Mouse (Mus musculus) lung, embryonic 14.5 days (tissue): ENCODE results near the gene Fxyd1. TPM values are rescaled to one million over a fixed set of nuclear protein-coding genes. Genes with fewer than 3 reads are reported as not detected.

Source experiments
- ATAC-seq: fragments of 200-750 bp; cut with Nextera tagmentation; 2 replicates; pipeline ENCODE4 v1.8.0; 2017; ENCODE audit warnings: mild to moderate bottlenecking, moderate TSS enrichment, moderate library complexity; ENCODE audit not compliant: insufficient read depth
- DNase-seq: peaks from one replicate; pipeline ENCODE4 v3.0.0-alpha.2; 2015
- H3K27ac ChIP-seq: fragments of 300-500 bp; sonication (generic); 2 replicates; pipeline ENCODE4 v1.5.1; 2014; ENCODE audit warnings: low read depth, mild to moderate bottlenecking, moderate library complexity
- H3K27me3 ChIP-seq: fragments of 300-500 bp; sonication (generic); 2 replicates; pipeline ENCODE4 v1.6.1; 2014; ENCODE audit warnings: low read length, control low read depth; ENCODE audit not compliant: insufficient read depth
- H3K36me3 ChIP-seq: fragments of 300-500 bp; sonication (generic); 2 replicates; pipeline ENCODE4 v1.6.1; 2014; ENCODE audit warnings: control low read depth; ENCODE audit not compliant: insufficient read depth
- H3K4me1 ChIP-seq: fragments of 300-500 bp; sonication (generic); 2 replicates; pipeline ENCODE4 v1.6.1; 2014; ENCODE audit warnings: antibody characterized with exemption, control low read depth; ENCODE audit not compliant: insufficient read depth
- H3K4me2 ChIP-seq: fragments of 300-500 bp; sonication (generic); 2 replicates; pipeline ENCODE4 v1.6.1; 2014; ENCODE audit warnings: mild to moderate bottlenecking
- H3K4me3 ChIP-seq: fragments of 300-500 bp; sonication (generic); 2 replicates; pipeline ENCODE4 v1.5.1; 2014; ENCODE audit warnings: low read depth, low read length
- H3K9ac ChIP-seq: fragments of 300-500 bp; sonication (generic); 2 replicates; pipeline ENCODE4 v1.6.1; 2014
- H3K9me3 ChIP-seq: fragments of 300-500 bp; sonication (generic); 2 replicates; pipeline ENCODE4 v1.6.1; 2016; ENCODE audit warnings: low read depth, low read length, control low read depth
- CTCF ChIP-seq: IDR thresholded peaks from 2 replicates; pipeline ENCODE4 v1.5.1; 2016; ENCODE audit warnings: antibody characterized with exemption, low read depth
- WGBS: fragments of 180-500 bp; shearing (Covaris S2); extraction: QIAGEN DNeasy Blood & Tissue Kit; methylation state at CpG from one replicate; pipeline ENCODE4 v1.1.7; 2014; 5-methylcytosine and 5-hydroxymethylcytosine counted together
- microRNA-seq: library from miRNA; unstranded; fragments of <30 nt; microRNA quantifications from one replicate; pipeline ENCODE4, GENCODE M21; 2016; ENCODE audit warnings: borderline number of aligned reads
- polyA plus RNA-seq: library from polyadenylated mRNA; unstranded; fragments of >200 nt; fragmentation: Nextera tagmentation; extraction: Ambion mirVana; gene quantifications from 2 replicates; pipeline ENCODE4 v1.2.1, GENCODE M21; 2014

Fxyd1 gene
- polyA plus RNA-seq, 1 experiment from 2014 or later: 51.4 TPM

- Histone ChIP-seq H3K36me3 (no peaks in the 10 kb centered on the region), H3K27me3 (no peaks in the 10 kb centered on the region), H3K4me3 (no peak overlapping the region), H3K9me3 (no peaks in the 10 kb centered on the region), H3K4me1 (no peaks in the 10 kb centered on the region), H3K9ac (no peak overlapping the region), H3K27ac (no peak overlapping the region), H3K4me2 (no peak overlapping the region)
- ATAC-seq (no peak), DNase-seq (no peak)
- TF ChIP-seq CTCF: no peak
- WGBS: 67% methylated on average over 8 of the region's 8 CpGs
Measured at GRCm38 (mm10) chr7:31028609-31029008, 28.4 kb downstream of the Fxyd1 start.

- no peak overlapping the region for H3K4me3 ChIP-seq
- DNase-seq (peak; percentile 75), ATAC-seq (peak; percentile 75)
- no peaks in the 10 kb centered on the region for H3K9me3 ChIP-seq
- H3K27ac ChIP-seq: peak overlapping the region; percentile 5; the same call in 1 of the 2 replicates
- no peak for TF ChIP-seq CTCF
- WGBS: 27% methylated on average over 10 of the region's 10 CpGs
- H3K4me2 ChIP-seq: no peak overlapping the region
- no peaks in the 10 kb centered on the region for H3K27me3 ChIP-seq
- no peak overlapping the region for H3K9ac ChIP-seq
- peaks cover 7% of the 10 kb centered on the region; the same call in 1 of the 2 replicates for H3K4me1 ChIP-seq
- H3K36me3 ChIP-seq: no peaks in the 10 kb centered on the region
Measured at GRCm38 (mm10) chr7:31017104-31017901, 39.7 kb downstream of the Fxyd1 start.

- H3K4me3 ChIP-seq: no peak overlapping the region
- ATAC-seq (no peak), DNase-seq (no peak)
- no peaks in the 10 kb centered on the region for H3K9me3 ChIP-seq
- H3K4me1 ChIP-seq: peaks cover 7% of the 10 kb centered on the region; the same call in 1 of the 2 replicates
- 53% methylated on average over 5 of the region's 5 CpGs for WGBS
- no peaks in the 10 kb centered on the region for H3K36me3 ChIP-seq
- H3K4me2 ChIP-seq: no peak overlapping the region
- no peak overlapping the region for H3K27ac ChIP-seq
- no peak overlapping the region for H3K9ac ChIP-seq
- no peak for TF ChIP-seq CTCF
- H3K27me3 ChIP-seq: no peaks in the 10 kb centered on the region
Measured at GRCm38 (mm10) chr7:31012971-31013370, 44.0 kb downstream of the Fxyd1 start.

- no peak for TF ChIP-seq CTCF
- no peaks in the 10 kb centered on the region for H3K9me3 ChIP-seq
- H3K4me1 ChIP-seq: no peaks in the 10 kb centered on the region
- H3K4me3 ChIP-seq: no peak overlapping the region
- ATAC-seq (peak; percentile 47), DNase-seq (no peak)
- WGBS: 25% methylated on average over 3 of the region's 3 CpGs
- H3K4me2 ChIP-seq: no peak overlapping the region
- H3K36me3 ChIP-seq: no peaks in the 10 kb centered on the region
- H3K27me3 ChIP-seq: no peaks in the 10 kb centered on the region
- no peak overlapping the region for H3K9ac ChIP-seq
- no peak overlapping the region for H3K27ac ChIP-seq
Measured at GRCm38 (mm10) chr7:31008889-31009288, 48.1 kb downstream of the Fxyd1 start.

GRCm38 (mm10) chr7:31008175-31008574, 48.8 kb downstream of the Fxyd1 start:
- Histone ChIP-seq H3K9ac (no peak overlapping the region), H3K9me3 (no peaks in the 10 kb centered on the region), H3K36me3 (no peaks in the 10 kb centered on the region), H3K27me3 (no peaks in the 10 kb centered on the region), H3K4me1 (no peaks in the 10 kb centered on the region), H3K4me2 (no peak overlapping the region), H3K27ac (no peak overlapping the region), H3K4me3 (no peak overlapping the region)
- DNase-seq: no peak
- TF ChIP-seq CTCF: no peak
- ATAC-seq: peak; percentile 54; the same call in 1 of the 2 replicates
- 53% methylated on average over 1 of the region's 1 CpGs for WGBS

- TF ChIP-seq CTCF: no peak
- no peaks in the 10 kb centered on the region for H3K4me1 ChIP-seq
- H3K9me3 ChIP-seq: no peaks in the 10 kb centered on the region
- ATAC-seq (no peak), DNase-seq (no peak)
- H3K9ac ChIP-seq: no peak overlapping the region
- H3K36me3 ChIP-seq: no peaks in the 10 kb centered on the region
- H3K4me2 ChIP-seq: no peak overlapping the region
- WGBS: 82% methylated on average over 1 of the region's 1 CpGs
- no peak overlapping the region for H3K4me3 ChIP-seq
- no peak overlapping the region for H3K27ac ChIP-seq
- no peaks in the 10 kb centered on the region for H3K27me3 ChIP-seq
Measured at GRCm38 (mm10) chr7:31007775-31008174, 49.2 kb downstream of the Fxyd1 start.

GRCm38 (mm10) chr7:31002650-31003049, 54.3 kb downstream of the Fxyd1 start:
- 56% methylated on average over 8 of the region's 8 CpGs for WGBS
- no peak for TF ChIP-seq CTCF
- DNase-seq (peak; percentile 47), ATAC-seq (peak; percentile 7; the same call in 1 of the 2 replicates)
- Histone ChIP-seq H3K36me3 (no peaks in the 10 kb centered on the region), H3K9me3 (no peaks in the 10 kb centered on the region), H3K27ac (no peak overlapping the region), H3K9ac (no peak overlapping the region), H3K4me3 (no peak overlapping the region), H3K27me3 (no peaks in the 10 kb centered on the region), H3K4me1 (peaks cover 12% of the 10 kb centered on the region), H3K4me2 (no peak overlapping the region)

Small RNA genes within 50 kb of the gene (microRNA-seq; reads per million reads assigned to microRNA genes)
- gene Mir7050: not detected

Other genes starting within 250 kb of the Fxyd1 start
- gene Ffar2, start 233.4 kb downstream of the Fxyd1 start, polyA plus RNA-seq: 0.20 and 0.39 TPM in 2 replicates
- gene Ffar3, start 201.0 kb downstream of the Fxyd1 start, polyA plus RNA-seq: not detected in 2 replicates
- gene Ffar1, start 195.6 kb downstream of the Fxyd1 start, polyA plus RNA-seq: not detected in 2 replicates
- gene Cd22, start 176.9 kb downstream of the Fxyd1 start, polyA plus RNA-seq: 0.32 TPM in 1 of 2 replicates, not detected in the other
- 0.12 and 0.25 TPM in 2 replicates for gene Mag, start 142.3 kb downstream of the Fxyd1 start, polyA plus RNA-seq
- not detected in 2 replicates for gene Hamp2, start 132.5 kb downstream of the Fxyd1 start, polyA plus RNA-seq
- gene Hamp, start 113.2 kb downstream of the Fxyd1 start, polyA plus RNA-seq: not detected in 2 replicates
- gene Usf2, start 100.4 kb downstream of the Fxyd1 start, polyA plus RNA-seq: 21.8 and 23.3 TPM in 2 replicates
- gene Lsr, start 83.7 kb downstream of the Fxyd1 start, polyA plus RNA-seq: 66.2 and 67.4 TPM in 2 replicates
- gene Fam187b, start 83.4 kb downstream of the Fxyd1 start, polyA plus RNA-seq: 3.6 and 4.9 TPM in 2 replicates
- 40.4 and 43.9 TPM in 2 replicates for gene Fxyd5, start 14.7 kb downstream of the Fxyd1 start, polyA plus RNA-seq
- 9.1 and 9.8 TPM in 2 replicates for gene Fxyd7, start 5.7 kb downstream of the Fxyd1 start, polyA plus RNA-seq
- gene Lgi4, start 2.1 kb upstream of the Fxyd1 start, polyA plus RNA-seq: 0.13 and 0.38 TPM in 2 replicates
- gene Fxyd3, start 19.5 kb upstream of the Fxyd1 start, polyA plus RNA-seq: 30.7 and 34.0 TPM in 2 replicates
- gene Hpn, start 58.1 kb upstream of the Fxyd1 start, polyA plus RNA-seq: 9.9 and 10.8 TPM in 2 replicates
- gene Scn1b, start 69.8 kb upstream of the Fxyd1 start, polyA plus RNA-seq: 0.93 and 1.3 TPM in 2 replicates
- gene Gramd1a, start 98.7 kb upstream of the Fxyd1 start, polyA plus RNA-seq: 56.7 and 67.2 TPM in 2 replicates
- not detected in 2 replicates for gene Scgb2b2, start 233.3 kb upstream of the Fxyd1 start, polyA plus RNA-seq
- not detected in 2 replicates for gene Scgb1b2, start 234.6 kb upstream of the Fxyd1 start, polyA plus RNA-seq